In the genomic region with DNA sequence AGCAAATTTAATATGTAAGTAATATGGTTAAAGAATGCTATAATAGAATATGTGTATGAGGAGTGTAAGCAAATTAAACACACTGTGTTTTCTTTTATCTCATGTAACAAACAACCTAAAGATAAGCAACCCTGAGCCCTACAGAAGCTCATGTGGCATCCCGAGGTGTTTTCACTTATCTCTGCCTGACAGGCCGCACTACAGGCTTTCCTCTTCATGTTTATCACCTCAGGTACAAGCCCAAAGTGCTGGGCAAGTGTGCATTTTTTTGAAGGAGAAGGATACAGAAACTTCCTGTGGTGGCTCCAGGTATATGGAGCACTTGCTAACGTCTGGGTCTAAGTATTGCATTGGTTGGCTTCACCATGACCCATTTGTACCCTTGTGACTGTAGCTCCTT, we compare ENCODE assay signal across 30 mouse cellular contexts.
DNase-seq lines count a peak whose midpoint lies in the region; ATAC-seq and TF ChIP-seq lines count a peak whose summit lies in the region.
"Had no signal": no experiment of that assay in that cellular context is flagged by ENCODE, and none has a peak within 500 bp of the region (broad histone marks: within the 10 kb centered on the region; RNA-seq: fewer than 3 reads in every experiment).

No protein-coding gene starts in this region.

- WGBS in liver, postnatal 0 days (ENCODE audit: insufficient replicate concordance), result 28% methylated on average over 3 of the region's 3 CpGs
- 15% methylated on average over 3 of the region's 3 CpGs for WGBS in liver, embryonic 15.5 days (ENCODE audit: insufficient replicate concordance)
- 78% methylated on average over 3 of the region's 3 CpGs for WGBS in limb, embryonic 10.5 days

- H3K9ac ChIP-seq in liver, postnatal 0 days (replicated peaks), result no peak overlapping the region
- H3K9ac ChIP-seq in liver, embryonic 15.5 days, result no peak overlapping the region
- H3K9ac ChIP-seq: embryonic facial prominence, embryonic 15.5 days; forebrain, embryonic 13.5 days; heart, embryonic 15.5 days; hindbrain, embryonic 12.5 days; intestine, embryonic 15.5 days; lung, embryonic 14.5 days; neural tube, embryonic 15.5 days had no signal

- peak; percentile 13 for DNase-seq in liver
- no peak for DNase-seq in liver, postnatal 0 days
- no peak for DNase-seq in limb, embryonic 10.5 days (ENCODE audit: low spot score)
- DNase-seq in ovary, adult 18-20 months (ENCODE audit: low spot score), result no peak
- no peak for DNase-seq in right cerebral cortex, postnatal 10 days (ENCODE audit: low spot score in 2 of 2)
- DNase-seq: adrenal gland, postnatal 14 days; cerebellum, adult 8-10 months; cerebellum, postnatal 25 days; gastrocnemius, postnatal 25 days; heart, adult 18-20 months; kidney, adult 2 months; kidney, postnatal 36 days; lung, embryonic 14.5 days; lung, postnatal 14 days; midbrain, embryonic 14.5 days; right cerebral cortex, postnatal 4 days; thymus, adult 18-20 months; thymus, postnatal 36 days had no signal

- H3K4me1 ChIP-seq in liver, postnatal 0 days (ENCODE audit: insufficient read depth), result no peaks in the 10 kb centered on the region
- peaks cover 12% of the 10 kb centered on the region for H3K4me1 ChIP-seq in liver, embryonic 15.5 days (replicated peaks)
- no peaks in the 10 kb centered on the region for H3K4me1 ChIP-seq in limb, embryonic 10.5 days
- H3K4me1 ChIP-seq: embryonic facial prominence, embryonic 15.5 days; forebrain, embryonic 13.5 days; heart, embryonic 15.5 days; hindbrain, embryonic 12.5 days; intestine, embryonic 15.5 days had no signal

- no peaks in the 10 kb centered on the region for H3K36me3 ChIP-seq in liver, postnatal 0 days (replicated peaks; ENCODE audit: insufficient read depth, low read length)
- no peaks in the 10 kb centered on the region for H3K36me3 ChIP-seq in liver, embryonic 15.5 days (replicated peaks)
- no peaks in the 10 kb centered on the region for H3K36me3 ChIP-seq in limb, embryonic 10.5 days
- H3K36me3 ChIP-seq: embryonic facial prominence, embryonic 10.5 days; embryonic facial prominence, embryonic 15.5 days; heart, embryonic 15.5 days; hindbrain, embryonic 12.5 days; intestine, embryonic 15.5 days; neural tube, embryonic 15.5 days had no signal

- H3K9me3 ChIP-seq in liver, postnatal 0 days (ENCODE audit: low read length), result no peaks in the 10 kb centered on the region
- H3K9me3 ChIP-seq in liver, embryonic 15.5 days (replicated peaks), result no peaks in the 10 kb centered on the region
- no peaks in the 10 kb centered on the region for H3K9me3 ChIP-seq in limb, embryonic 10.5 days (replicated peaks)
- H3K9me3 ChIP-seq: embryonic facial prominence, embryonic 10.5 days; embryonic facial prominence, embryonic 15.5 days; forebrain, embryonic 13.5 days; heart, embryonic 15.5 days; hindbrain, embryonic 12.5 days; intestine, embryonic 15.5 days; neural tube, embryonic 15.5 days had no signal

- H3K4me3 ChIP-seq in liver, postnatal 0 days (ENCODE audit: low read depth, low read length), result no peak overlapping the region
- no peak overlapping the region for H3K4me3 ChIP-seq in liver, embryonic 15.5 days (replicated peaks)
- H3K4me3 ChIP-seq in limb, embryonic 10.5 days, result no peak overlapping the region
- H3K4me3 ChIP-seq: embryonic facial prominence, embryonic 10.5 days; embryonic facial prominence, embryonic 15.5 days; forebrain, embryonic 13.5 days; heart, embryonic 15.5 days; hindbrain, embryonic 12.5 days; intestine, embryonic 15.5 days; neural tube, embryonic 15.5 days had no signal

- no peak for TF ChIP-seq CTCF in liver, postnatal 0 days (IDR thresholded peaks at IDR 0.05; ENCODE audit: low read depth)

- no peak overlapping the region for H3K4me2 ChIP-seq in liver, postnatal 0 days (ENCODE audit: low read depth, low read length)
- H3K4me2 ChIP-seq in liver, embryonic 15.5 days, result no peak overlapping the region
- H3K4me2 ChIP-seq: embryonic facial prominence, embryonic 15.5 days; forebrain, embryonic 13.5 days; heart, embryonic 15.5 days; hindbrain, embryonic 12.5 days; intestine, embryonic 15.5 days; lung, embryonic 14.5 days; neural tube, embryonic 15.5 days had no signal

- no peak overlapping the region for H3K27ac ChIP-seq in liver, postnatal 0 days (ENCODE audit: low read depth)
- peak overlapping the region; percentile 24; the same call in 1 of the 2 replicates for H3K27ac ChIP-seq in liver, embryonic 15.5 days (replicated peaks)
- H3K27ac ChIP-seq in limb, embryonic 10.5 days, result no peak overlapping the region
- H3K27ac ChIP-seq: embryonic facial prominence, embryonic 10.5 days; embryonic facial prominence, embryonic 15.5 days; forebrain, embryonic 13.5 days; heart, embryonic 15.5 days; hindbrain, embryonic 12.5 days; hindbrain, postnatal 0 days; intestine, embryonic 15.5 days; neural tube, embryonic 15.5 days; stomach, postnatal 0 days had no signal

- no peak for TF ChIP-seq EP300 in liver, postnatal 0 days (IDR thresholded peaks at IDR 0.05; ENCODE audit: low read depth)

- no peak for ATAC-seq in liver, postnatal 0 days
- 0 out of 2 replicates have a peak, but pooled peaks have one; percentile 42 for ATAC-seq in erythroid progenitor cell, adult 5-6 weeks (replicated peaks; ENCODE audit: low FRiP score, poor library complexity, severe bottlenecking)
- ATAC-seq in liver, embryonic 15.5 days (ENCODE audit: insufficient read depth), result peak; percentile 91
- ATAC-seq: CD4-positive, CD25-positive, alpha-beta regulatory T cell, adult 4 months; forebrain, embryonic 13.5 days; hindbrain, postnatal 0 days; intestine, embryonic 15.5 days had no signal

- H3K27me3 ChIP-seq in liver, postnatal 0 days (ENCODE audit: insufficient read depth, low read length), result no peaks in the 10 kb centered on the region
- H3K27me3 ChIP-seq in liver, embryonic 15.5 days, result no peaks in the 10 kb centered on the region
- no peaks in the 10 kb centered on the region for H3K27me3 ChIP-seq in limb, embryonic 10.5 days (ENCODE audit: low read depth, poor library complexity, severe bottlenecking)
- H3K27me3 ChIP-seq: embryonic facial prominence, embryonic 15.5 days; forebrain, embryonic 13.5 days; heart, embryonic 15.5 days; hindbrain, embryonic 12.5 days; intestine, embryonic 15.5 days; neural tube, embryonic 15.5 days had no signal
